Comparison of ENCODE assay signal across 8 mouse cellular contexts in the genomic region with DNA sequence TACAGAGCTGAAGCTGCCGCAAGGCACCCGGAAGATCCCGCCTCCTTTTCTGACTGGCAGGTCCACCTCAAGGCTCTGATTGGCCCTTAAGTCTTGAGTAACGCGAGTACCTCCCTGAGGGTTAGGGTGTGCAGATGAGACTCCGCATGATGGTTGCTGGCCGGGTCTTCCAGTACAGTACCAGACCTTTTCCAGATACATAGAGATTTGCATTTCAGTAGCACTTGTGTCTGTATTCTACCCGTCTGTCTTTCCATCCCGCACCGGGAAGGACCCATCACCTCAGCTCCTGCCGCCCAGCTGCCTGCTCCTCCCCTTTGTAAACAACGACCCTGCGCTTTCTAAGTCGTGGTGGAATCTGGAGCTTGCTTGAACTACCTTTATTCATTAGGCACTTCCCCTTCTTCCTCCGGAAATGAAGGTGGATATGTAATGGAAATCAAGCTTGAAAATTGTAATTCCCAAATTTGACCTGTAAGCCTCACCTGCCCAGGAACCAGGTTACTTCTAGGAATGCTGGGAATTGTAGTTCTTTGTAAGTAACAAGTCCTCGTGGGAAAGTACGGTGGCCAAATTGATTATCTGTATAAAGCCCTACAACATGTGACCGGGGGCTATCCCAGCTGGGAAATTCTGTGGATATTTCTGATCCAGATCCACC. TPM values are rescaled to one million over a fixed set of nuclear protein-coding genes. Genes with fewer than 3 reads are reported as not detected.
DNase-seq lines count a peak whose midpoint lies in the region; ATAC-seq lines count a peak whose summit lies in the region.

TSS of gene Gm20449 (minus strand) at position 29 of the 661 bp plus-strand sequence.
TSS of gene AW146154 (minus strand) at position 502 of the 661 bp plus-strand sequence.

- peak within 1 kb of the TSS; percentile 97 for H3K4me2 ChIP-seq in heart, embryonic 14.5 days (ENCODE audit: low read length)
- peak within 1 kb of the TSS; percentile 91 for H3K4me2 ChIP-seq in liver, embryonic 13.5 days
- peak within 1 kb of the TSS; percentile 61 for H3K4me2 ChIP-seq in stomach, embryonic 16.5 days (ENCODE audit: low read depth, low read length)

- peak; percentile 74 for DNase-seq in c-Kit-negative CD71-positive TER-119-positive erythroid progenitor cells, embryonic 14.5 days (ENCODE audit: low read depth, low spot score)
- DNase-seq in fibroblast of lung, adult 2 months (ENCODE audit: low read depth) = peak; percentile 84
- peak; percentile 99 for DNase-seq in kidney, postnatal 14 days
- peak; percentile 80 for DNase-seq in liver, embryonic 13.5 days
- peak; percentile 77 for DNase-seq in neural tube, embryonic 10.5 days (ENCODE audit: extremely low spot score, low spot score)

- no peaks in the 10 kb centered on the region for H3K9me3 ChIP-seq in heart, embryonic 14.5 days (ENCODE audit: control insufficient read depth, low read length)
- H3K9me3 ChIP-seq in liver, embryonic 13.5 days (replicated peaks) = no peaks in the 10 kb centered on the region
- H3K9me3 ChIP-seq in stomach, embryonic 16.5 days (replicated peaks; ENCODE audit: control insufficient read depth, low read length) = peaks cover 3% of the 10 kb centered on the region; the same call in 1 of the 2 replicates

- WGBS in heart, embryonic 14.5 days = 0% methylated on average over 18 of the region's 18 CpGs
- WGBS in liver, embryonic 13.5 days (ENCODE audit: insufficient replicate concordance) = under 1% methylated on average over 18 of the region's 18 CpGs
- under 1% methylated on average over 18 of the region's 18 CpGs for WGBS in stomach, embryonic 16.5 days

- H3K36me3 ChIP-seq in heart, embryonic 14.5 days (ENCODE audit: control insufficient read depth, insufficient read depth, low read length) = peaks cover 5% of the 10 kb centered on the region; the same call in 1 of the 2 replicates
- H3K36me3 ChIP-seq in liver, embryonic 13.5 days = peaks cover 10% of the 10 kb centered on the region
- H3K36me3 ChIP-seq in stomach, embryonic 16.5 days (ENCODE audit: control insufficient read depth, insufficient read depth, low read length) = 0 out of 2 replicates have a peak, but pooled peaks cover 3% of the 10 kb centered on the region

- H3K27ac ChIP-seq in heart, embryonic 14.5 days (replicated peaks in 1 of 2; ENCODE audit: control insufficient read depth in 1 of 2, insufficient read depth in 1 of 2, low read depth in 2 of 2, low read length in 2 of 2) = peak within 1 kb of the TSS; percentile 69 to 71
- peak within 1 kb of the TSS; percentile 74 for H3K27ac ChIP-seq in liver, embryonic 13.5 days
- peak within 1 kb of the TSS; percentile 77 for H3K27ac ChIP-seq in stomach, embryonic 16.5 days (ENCODE audit: low read length)

- ATAC-seq in CD4-positive, CD25-positive, alpha-beta regulatory T cell, adult 4 months = peak; percentile 97
- peak; percentile 96 for ATAC-seq in heart, embryonic 14.5 days (ENCODE audit: insufficient number of reproducible peaks, insufficient read depth, low FRiP score, low read depth)
- peak; percentile 98 for ATAC-seq in liver, embryonic 13.5 days (ENCODE audit: low read depth)
- ATAC-seq in stomach, embryonic 16.5 days (ENCODE audit: insufficient read depth, low FRiP score) = peak; percentile 97

- H3K9ac ChIP-seq in heart, embryonic 14.5 days (ENCODE audit: low read length) = peak within 1 kb of the TSS; percentile 75
- peak within 1 kb of the TSS; percentile 71 for H3K9ac ChIP-seq in liver, embryonic 13.5 days
- H3K9ac ChIP-seq in stomach, embryonic 16.5 days (ENCODE audit: low read length) = peak within 1 kb of the TSS; percentile 80

- no peaks in the 10 kb centered on the region for H3K27me3 ChIP-seq in heart, embryonic 14.5 days (ENCODE audit: control insufficient read depth, insufficient read depth, low read length)
- H3K27me3 ChIP-seq in liver, embryonic 13.5 days = no peaks in the 10 kb centered on the region
- no peaks in the 10 kb centered on the region for H3K27me3 ChIP-seq in stomach, embryonic 16.5 days (ENCODE audit: control insufficient read depth, insufficient read depth, low read length)

- H3K4me1 ChIP-seq in heart, embryonic 14.5 days (ENCODE audit: control insufficient read depth in 2 of 2, insufficient read depth in 2 of 2, low read length in 2 of 2) = no peaks in the 10 kb centered on the region
- peaks cover 5% of the 10 kb centered on the region; the same call in 1 of the 2 replicates for H3K4me1 ChIP-seq in liver, embryonic 13.5 days (replicated peaks)
- no peaks in the 10 kb centered on the region for H3K4me1 ChIP-seq in stomach, embryonic 16.5 days (ENCODE audit: control insufficient read depth, insufficient read depth, low read length)

- peak within 1 kb of the TSS; percentile 61 to 76 for H3K4me3 ChIP-seq in heart, embryonic 14.5 days (ENCODE audit: control insufficient read depth in 1 of 2, insufficient read depth in 1 of 2, low read depth in 1 of 2, low read length in 2 of 2)
- peak within 1 kb of the TSS; percentile 74 for H3K4me3 ChIP-seq in liver, embryonic 13.5 days (replicated peaks)
- peak within 1 kb of the TSS; percentile 59 for H3K4me3 ChIP-seq in stomach, embryonic 16.5 days (replicated peaks; ENCODE audit: low read length)

RNA-seq across cellular contexts. Expression of gene Gm20449, which starts in this region (rescaled TPM):
- polyA plus RNA-seq in CD4-positive, CD25-positive, alpha-beta regulatory T cell, adult 4 months (2017; shearing (Covaris generic)) = not detected
- polyA plus RNA-seq in heart, embryonic 14.5 days (2014; fragmentation: Nextera tagmentation; extraction: Ambion mirVana) = 0.05 and 0.20 TPM in 2 replicates
- not detected in 2 replicates for polyA plus RNA-seq in liver, embryonic 13.5 days (2015; fragmentation: Nextera tagmentation; extraction: Ambion mirVana)
- 0.18 TPM in 1 of 2 replicates, not detected in the other for polyA plus RNA-seq in stomach, embryonic 16.5 days (2015; fragmentation: Nextera tagmentation; extraction: Ambion mirVana)

RNA-seq across cellular contexts. Expression of gene AW146154, which starts in this region (rescaled TPM):
- 10 to 100 TPM; 17.1 to 19.1 TPM for polyA plus RNA-seq in CD4-positive, CD25-positive, alpha-beta regulatory T cell, adult 4 months (2017; shearing (Covaris generic))
- polyA plus RNA-seq in heart, embryonic 14.5 days (2014; fragmentation: Nextera tagmentation; extraction: Ambion mirVana) = 6.3 and 7.1 TPM in 2 replicates
- polyA plus RNA-seq in liver, embryonic 13.5 days (2015; fragmentation: Nextera tagmentation; extraction: Ambion mirVana) = 2.2 and 4.7 TPM in 2 replicates
- polyA plus RNA-seq in stomach, embryonic 16.5 days (2015; fragmentation: Nextera tagmentation; extraction: Ambion mirVana) = 9.5 and 10.2 TPM in 2 replicates

Comparison
In these comparisons a context has a peak if more than half of its experiments do, and no peak if none do; other contexts are left out.
1. Peak in every context shown above with its lines: DNase-seq, ATAC-seq, H3K4me3 ChIP-seq and H3K27ac ChIP-seq.